Mouse (Mus musculus): ENCODE results near the gene Kcnc3. TPM values are rescaled to one million over a fixed set of nuclear protein-coding genes. Genes with fewer than 3 reads are reported as not detected.

Gene Kcnc3
- polyA plus RNA-seq, 1 experiment, result 3.9 TPM

- WGBS, result 45% methylated on average over 7 of the region's 7 CpGs
- Histone ChIP-seq H3K4me3 (replicated peaks; ENCODE audit: control insufficient read depth, low read depth, low read length) (no peak overlapping the region), H3K27ac (ENCODE audit: control insufficient read depth, insufficient read depth, low read depth, low read length, poor library complexity) (no peak overlapping the region), H3K4me1 (ENCODE audit: control insufficient read depth, insufficient read depth, low read length) (no peaks in the 10 kb centered on the region)
- no peak for TF ChIP-seq POLR2A (IDR thresholded peaks at IDR 0.05; ENCODE audit: borderline replicate concordance, control insufficient read depth, low read depth, low read length)
- TF ChIP-seq CTCF (IDR thresholded peaks at IDR 0.05; ENCODE audit: control insufficient read depth, insufficient read depth, low read length), result no peak
These were observed 61.0 kb downstream of the Kcnc3 start for GRCm38 (mm10) chr7:44651416-44651815.

GRCm38 (mm10) chr7:44653773-44654172 lies 63.3 kb downstream of the Kcnc3 start:
- Histone ChIP-seq H3K4me1 (ENCODE audit: control insufficient read depth, insufficient read depth, low read length) (no peaks in the 10 kb centered on the region), H3K27ac (ENCODE audit: control insufficient read depth, insufficient read depth, low read depth, low read length, poor library complexity) (no peak overlapping the region), H3K4me3 (replicated peaks; ENCODE audit: control insufficient read depth, low read depth, low read length) (no peak overlapping the region)
- TF ChIP-seq CTCF (IDR thresholded peaks at IDR 0.05; ENCODE audit: control insufficient read depth, insufficient read depth, low read length) (peak; percentile 41; the same call in 1 of the 2 replicates), POLR2A (IDR thresholded peaks at IDR 0.05; ENCODE audit: borderline replicate concordance, control insufficient read depth, low read depth, low read length) (no peak)
- 47% methylated on average over 8 of the region's 8 CpGs for WGBS

Other genes starting within 250 kb of the Kcnc3 start
- gene Syt3, start 206.6 kb upstream of the Kcnc3 start, polyA plus RNA-seq (2011; ENCODE audit: insufficient read depth, insufficient read length, low replicate concordance, missing spikeins), result not detected in 2 replicates
- not detected in 2 replicates for gene 1700008O03Rik, start 204.8 kb upstream of the Kcnc3 start, polyA plus RNA-seq (2011; ENCODE audit: insufficient read depth, insufficient read length, low replicate concordance, missing spikeins)
- 0.92 TPM in 1 of 2 replicates, not detected in the other for gene Lrrc4b, start 161.6 kb upstream of the Kcnc3 start, polyA plus RNA-seq (2011; ENCODE audit: insufficient read depth, insufficient read length, low replicate concordance, missing spikeins)
- not detected in 2 replicates for gene Aspdh, start 125.3 kb upstream of the Kcnc3 start, polyA plus RNA-seq (2011; ENCODE audit: insufficient read depth, insufficient read length, low replicate concordance, missing spikeins)
- gene Josd2, start 122.7 kb upstream of the Kcnc3 start, polyA plus RNA-seq (2011; ENCODE audit: insufficient read depth, insufficient read length, low replicate concordance, missing spikeins), result 128 and 154 TPM in 2 replicates
- 41.8 and 58.8 TPM in 2 replicates for gene Emc10, start 94.1 kb upstream of the Kcnc3 start, polyA plus RNA-seq (2011; ENCODE audit: insufficient read depth, insufficient read length, low replicate concordance, missing spikeins)
- 4.6 and 5.0 TPM in 2 replicates for gene Fam71e1, start 94.1 kb upstream of the Kcnc3 start, polyA plus RNA-seq (2011; ENCODE audit: insufficient read depth, insufficient read length, low replicate concordance, missing spikeins)
- 1.5 and 5.4 TPM in 2 replicates for gene Mybpc2, start 66.0 kb upstream of the Kcnc3 start, polyA plus RNA-seq (2011; ENCODE audit: insufficient read depth, insufficient read length, low replicate concordance, missing spikeins)
- 25.0 and 55.6 TPM in 2 replicates for gene Spib, start 58.6 kb upstream of the Kcnc3 start, polyA plus RNA-seq (2011; ENCODE audit: insufficient read depth, insufficient read length, low replicate concordance, missing spikeins)
- gene Pold1, start 41.8 kb upstream of the Kcnc3 start, polyA plus RNA-seq (2011; ENCODE audit: insufficient read depth, insufficient read length, low replicate concordance, missing spikeins), result 147 and 216 TPM in 2 replicates
- 87.8 and 123 TPM in 2 replicates for gene Nr1h2, start 36.7 kb upstream of the Kcnc3 start, polyA plus RNA-seq (2011; ENCODE audit: insufficient read depth, insufficient read length, low replicate concordance, missing spikeins)
- gene Napsa, start 18.3 kb upstream of the Kcnc3 start, polyA plus RNA-seq (2011; ENCODE audit: insufficient read depth, insufficient read length, low replicate concordance, missing spikeins), result 21.1 and 49.7 TPM in 2 replicates
- gene Myh14, start 80.2 kb downstream of the Kcnc3 start, polyA plus RNA-seq (2011; ENCODE audit: insufficient read depth, insufficient read length, low replicate concordance, missing spikeins), result 0.41 TPM in 1 of 2 replicates, not detected in the other
- gene Izumo2, start 118.1 kb downstream of the Kcnc3 start, polyA plus RNA-seq (2011; ENCODE audit: insufficient read depth, insufficient read length, low replicate concordance, missing spikeins), result not detected in 2 replicates
- 21.6 and 33.6 TPM in 2 replicates for gene Vrk3, start 157.7 kb downstream of the Kcnc3 start, polyA plus RNA-seq (2011; ENCODE audit: insufficient read depth, insufficient read length, low replicate concordance, missing spikeins)
- 0.99 and 2.3 TPM in 2 replicates for gene Zfp473, start 160.4 kb downstream of the Kcnc3 start, polyA plus RNA-seq (2011; ENCODE audit: insufficient read depth, insufficient read length, low replicate concordance, missing spikeins)
- gene Nup62, start 225.4 kb downstream of the Kcnc3 start, polyA plus RNA-seq (2011; ENCODE audit: insufficient read depth, insufficient read length, low replicate concordance, missing spikeins), result 24.0 and 44.7 TPM in 2 replicates
- 4.2 and 24.8 TPM in 2 replicates for gene Il4i1, start 225.7 kb downstream of the Kcnc3 start, polyA plus RNA-seq (2011; ENCODE audit: insufficient read depth, insufficient read length, low replicate concordance, missing spikeins)
- gene Atf5, start 226.0 kb downstream of the Kcnc3 start, polyA plus RNA-seq (2011; ENCODE audit: insufficient read depth, insufficient read length, low replicate concordance, missing spikeins), result 24.5 and 32.7 TPM in 2 replicates